Mouse (Mus musculus) lung, embryonic 14.5 days (tissue): ENCODE results near the gene Nadsyn1. TPM values are rescaled to one million over a fixed set of nuclear protein-coding genes. Genes with fewer than 3 reads are reported as not detected.

Experiments used
- ATAC-seq: fragments of 200-750 bp; cut with Nextera tagmentation; 2 replicates; pipeline ENCODE4 v1.8.0; 2017; ENCODE audit warnings: mild to moderate bottlenecking, moderate TSS enrichment, moderate library complexity; ENCODE audit not compliant: insufficient read depth
- DNase-seq: peaks from one replicate; pipeline ENCODE4 v3.0.0-alpha.2; 2015
- H3K27ac ChIP-seq: fragments of 300-500 bp; sonication (generic); 2 replicates; pipeline ENCODE4 v1.5.1; 2014; ENCODE audit warnings: low read depth, mild to moderate bottlenecking, moderate library complexity
- H3K27me3 ChIP-seq: fragments of 300-500 bp; sonication (generic); 2 replicates; pipeline ENCODE4 v1.6.1; 2014; ENCODE audit warnings: low read length, control low read depth; ENCODE audit not compliant: insufficient read depth
- H3K36me3 ChIP-seq: fragments of 300-500 bp; sonication (generic); 2 replicates; pipeline ENCODE4 v1.6.1; 2014; ENCODE audit warnings: control low read depth; ENCODE audit not compliant: insufficient read depth
- H3K4me1 ChIP-seq: fragments of 300-500 bp; sonication (generic); 2 replicates; pipeline ENCODE4 v1.6.1; 2014; ENCODE audit warnings: antibody characterized with exemption, control low read depth; ENCODE audit not compliant: insufficient read depth
- H3K4me2 ChIP-seq: fragments of 300-500 bp; sonication (generic); 2 replicates; pipeline ENCODE4 v1.6.1; 2014; ENCODE audit warnings: mild to moderate bottlenecking
- H3K4me3 ChIP-seq: fragments of 300-500 bp; sonication (generic); 2 replicates; pipeline ENCODE4 v1.5.1; 2014; ENCODE audit warnings: low read depth, low read length
- H3K9ac ChIP-seq: fragments of 300-500 bp; sonication (generic); 2 replicates; pipeline ENCODE4 v1.6.1; 2014
- H3K9me3 ChIP-seq: fragments of 300-500 bp; sonication (generic); 2 replicates; pipeline ENCODE4 v1.6.1; 2016; ENCODE audit warnings: low read depth, low read length, control low read depth
- CTCF ChIP-seq: IDR thresholded peaks from 2 replicates; pipeline ENCODE4 v1.5.1; 2016; ENCODE audit warnings: antibody characterized with exemption, low read depth
- WGBS: fragments of 180-500 bp; shearing (Covaris S2); extraction: QIAGEN DNeasy Blood & Tissue Kit; methylation state at CpG from one replicate; pipeline ENCODE4 v1.1.7; 2014; 5-methylcytosine and 5-hydroxymethylcytosine counted together
- polyA plus RNA-seq: library from polyadenylated mRNA; unstranded; fragments of >200 nt; fragmentation: Nextera tagmentation; extraction: Ambion mirVana; gene quantifications from 2 replicates; pipeline ENCODE4 v1.2.1, GENCODE M21; 2014

Gene Nadsyn1
- polyA plus RNA-seq, 1 experiment from 2014 or later: 6.7 TPM

DNA sequence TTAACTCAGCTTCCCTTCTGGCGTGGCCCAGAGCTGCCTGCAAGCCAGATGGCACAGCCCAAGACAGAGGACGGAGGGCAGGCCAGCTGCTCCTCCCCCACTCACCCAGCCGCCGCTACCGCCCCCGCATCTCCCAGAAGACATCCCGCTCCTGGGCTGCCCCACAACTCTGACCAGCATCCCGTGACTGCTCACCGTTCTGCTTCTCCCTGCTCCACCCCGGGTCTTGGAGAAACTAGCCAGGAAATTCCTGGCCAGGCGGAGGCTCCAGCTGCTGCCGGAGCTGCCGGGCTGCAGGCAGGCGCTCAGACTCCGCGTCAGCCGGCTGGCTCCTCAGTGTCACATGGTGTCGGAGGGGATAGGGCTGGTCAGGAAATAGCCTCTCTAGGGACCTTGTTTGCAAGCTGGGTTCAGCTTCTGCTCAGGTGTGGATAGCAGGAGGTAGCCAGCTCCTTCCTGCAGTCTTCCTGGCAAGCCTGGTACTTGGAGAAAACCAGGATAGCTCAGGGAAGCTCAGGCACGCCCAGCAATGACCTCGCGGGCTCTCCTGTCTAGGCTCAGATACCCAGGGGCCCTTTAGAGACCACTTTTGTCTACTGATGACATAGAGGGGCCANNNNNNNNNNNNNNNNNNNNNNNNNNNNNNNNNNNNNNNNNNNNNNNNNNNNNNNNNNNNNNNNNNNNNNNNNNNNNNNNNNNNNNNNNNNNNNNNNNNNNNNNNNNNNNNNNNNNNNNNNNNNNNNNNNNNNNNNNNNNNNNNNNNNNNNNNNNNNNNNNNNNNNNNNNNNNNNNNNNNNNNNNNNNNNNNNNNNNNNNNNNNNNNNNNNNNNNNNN is 38.4 kb downstream of the Nadsyn1 start, which contains the start of gene Mrgpre:
Mrgpre (minus strand) TSS at position 505 of the 834 bp plus-strand sequence.
- peak within 1 kb of the TSS; percentile 37 for H3K9ac ChIP-seq
- peak within 1 kb of the TSS; percentile 42; the same call in 1 of the 2 replicates for H3K27ac ChIP-seq
- ATAC-seq: peak; percentile 94
- H3K4me2 ChIP-seq: peak within 1 kb of the TSS; percentile 65
- no peak for TF ChIP-seq CTCF
- H3K4me1 ChIP-seq: peaks cover 4% of the 10 kb centered on the region; the same call in 1 of the 2 replicates
- DNase-seq: peak; percentile 87
- WGBS: 3% methylated on average over 21 of the region's 21 CpGs
- no peaks in the 10 kb centered on the region for H3K36me3 ChIP-seq
- no peaks in the 10 kb centered on the region for H3K9me3 ChIP-seq
- no peaks in the 10 kb centered on the region for H3K27me3 ChIP-seq
- peak within 1 kb of the TSS; percentile 38 for H3K4me3 ChIP-seq

GRCm38 (mm10) chr7:143783378-143783995 is 39.2 kb downstream of the Nadsyn1 start:
- TF ChIP-seq CTCF: no peak
- Histone ChIP-seq H3K4me1 (peaks cover 4% of the 10 kb centered on the region; the same call in 1 of the 2 replicates), H3K27ac (peak overlapping the region; percentile 42; the same call in 1 of the 2 replicates), H3K9ac (peak overlapping the region; percentile 37; the same call in 1 of the 2 replicates), H3K4me3 (peak overlapping the region; percentile 38), H3K4me2 (peak overlapping the region; percentile 65), H3K27me3 (no peaks in the 10 kb centered on the region), H3K9me3 (no peaks in the 10 kb centered on the region), H3K36me3 (no peaks in the 10 kb centered on the region)
- no peak for DNase-seq
- 10% methylated on average over 6 of the region's 6 CpGs for WGBS
- peak; percentile 68 for ATAC-seq

DNA sequence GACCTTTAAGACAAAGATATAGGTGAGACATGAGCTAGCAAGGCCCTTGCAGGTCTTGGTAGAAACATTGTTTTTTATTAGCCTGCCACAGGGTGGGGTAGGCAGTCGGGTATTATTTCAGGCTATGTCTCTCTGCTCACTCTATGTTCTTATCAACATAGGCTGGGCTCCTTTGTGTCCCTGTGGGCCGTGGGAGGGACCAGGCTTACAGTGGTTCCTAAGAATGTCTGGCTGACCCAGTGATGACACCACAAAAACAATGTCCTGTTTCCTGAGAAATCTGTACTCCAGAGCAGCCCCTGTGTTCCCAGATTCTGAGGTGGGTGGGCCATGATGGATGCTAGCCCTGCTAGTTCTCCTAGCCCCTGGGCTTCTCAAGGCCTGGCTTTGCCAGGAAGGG is 45.3 kb downstream of the Nadsyn1 start:
- 45% methylated on average over 2 of the region's 2 CpGs for WGBS
- H3K9ac ChIP-seq: no peak overlapping the region
- H3K9me3 ChIP-seq: no peaks in the 10 kb centered on the region
- no peaks in the 10 kb centered on the region for H3K4me1 ChIP-seq
- DNase-seq: no peak
- TF ChIP-seq CTCF: no peak
- no peaks in the 10 kb centered on the region for H3K27me3 ChIP-seq
- no peak for ATAC-seq
- H3K4me3 ChIP-seq: no peak overlapping the region
- H3K36me3 ChIP-seq: no peaks in the 10 kb centered on the region
- no peak overlapping the region for H3K27ac ChIP-seq
- no peak overlapping the region for H3K4me2 ChIP-seq

DNA sequence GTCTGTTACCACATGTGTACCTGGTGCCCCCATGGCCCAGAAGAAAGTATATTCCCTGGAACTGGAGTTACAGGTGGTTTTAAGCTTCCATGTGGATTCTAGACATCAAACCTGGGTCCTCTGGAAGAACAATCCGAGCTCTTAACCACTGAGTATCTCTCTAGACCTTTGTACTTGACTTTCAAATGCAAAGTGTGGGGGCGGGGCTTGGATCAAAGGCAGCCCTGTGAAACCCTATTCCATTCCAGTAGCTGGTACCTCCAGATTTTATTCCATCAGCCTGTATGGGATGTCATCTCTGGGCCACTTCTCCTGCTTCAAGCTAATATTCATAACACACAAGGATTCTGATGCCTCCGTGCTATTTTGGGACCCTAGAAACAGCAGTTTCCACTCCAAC is 46.5 kb downstream of the Nadsyn1 start:
- no peak for DNase-seq

DNA sequence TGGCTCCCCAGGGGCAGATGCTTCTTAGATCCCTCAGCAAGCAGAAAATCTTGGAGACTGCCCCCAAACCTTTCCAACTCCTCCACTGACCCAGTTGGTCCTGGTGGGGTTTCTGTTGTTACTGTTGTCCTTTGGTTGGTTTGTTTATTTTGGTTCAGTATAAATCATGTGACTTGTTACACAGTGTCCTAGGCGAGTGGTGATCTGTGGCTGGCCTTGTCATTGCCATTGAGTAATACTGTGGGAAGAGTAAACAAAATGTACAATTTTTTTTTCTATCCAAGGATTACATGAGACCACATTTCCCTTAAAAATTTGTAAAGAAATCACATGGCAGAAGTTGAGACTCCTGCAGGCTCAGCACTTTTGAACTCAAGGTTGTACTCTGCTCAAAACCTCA is 53.2 kb downstream of the Nadsyn1 start:
- DNase-seq (peak; percentile 67), ATAC-seq (peak; percentile 81; the same call in 1 of the 2 replicates)
- TF ChIP-seq CTCF: no peak
- no peak overlapping the region for H3K27ac ChIP-seq
- no peaks in the 10 kb centered on the region for H3K36me3 ChIP-seq
- H3K4me2 ChIP-seq: no peak overlapping the region
- WGBS: 14% methylated on average over 1 of the region's 1 CpGs
- no peak overlapping the region for H3K9ac ChIP-seq
- no peaks in the 10 kb centered on the region for H3K9me3 ChIP-seq
- no peak overlapping the region for H3K4me3 ChIP-seq
- H3K4me1 ChIP-seq: 0 out of 2 replicates have a peak, but pooled peaks cover 4% of the 10 kb centered on the region
- peaks cover 7% of the 10 kb centered on the region for H3K27me3 ChIP-seq

More for the DNA sequence above, 46.5 kb downstream of the Nadsyn1 start:
- H3K27me3 ChIP-seq: no peaks in the 10 kb centered on the region
- no peak overlapping the region for H3K27ac ChIP-seq
- no peaks in the 10 kb centered on the region for H3K9me3 ChIP-seq
- no peaks in the 10 kb centered on the region for H3K36me3 ChIP-seq
- no peak overlapping the region for H3K4me3 ChIP-seq
- no peak for ATAC-seq
- H3K4me1 ChIP-seq: no peaks in the 10 kb centered on the region
- no peak for TF ChIP-seq CTCF
- 25% methylated on average over 3 of the region's 3 CpGs for WGBS
- H3K9ac ChIP-seq: no peak overlapping the region
- H3K4me2 ChIP-seq: no peak overlapping the region

DNA sequence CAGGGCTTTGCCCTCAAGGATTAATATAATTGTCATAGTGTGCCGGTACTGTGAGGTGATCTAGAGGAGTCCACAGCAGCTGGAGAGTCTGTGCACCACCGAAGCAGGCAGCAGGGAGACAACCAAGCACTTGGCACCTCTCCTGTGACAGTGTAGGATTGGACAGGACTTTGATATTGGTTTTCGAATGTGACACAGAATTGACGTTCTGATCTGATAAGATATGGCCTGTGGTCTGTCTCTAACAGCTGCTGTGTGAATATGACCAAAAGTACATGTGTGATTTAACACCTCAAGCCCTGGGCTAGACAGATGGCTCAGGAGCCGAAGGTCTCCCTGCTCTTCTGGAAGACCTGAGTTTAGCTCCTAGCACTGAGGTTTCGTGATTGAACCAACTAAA is 54.4 kb downstream of the Nadsyn1 start:
- H3K27ac ChIP-seq: no peak overlapping the region
- H3K36me3 ChIP-seq: no peaks in the 10 kb centered on the region
- no peak overlapping the region for H3K9ac ChIP-seq
- 0 out of 2 replicates have a peak, but pooled peaks cover 4% of the 10 kb centered on the region for H3K4me1 ChIP-seq
- TF ChIP-seq CTCF: no peak
- no peaks in the 10 kb centered on the region for H3K9me3 ChIP-seq
- H3K4me3 ChIP-seq: no peak overlapping the region
- H3K4me2 ChIP-seq: no peak overlapping the region
- no peak for DNase-seq
- peaks cover 9% of the 10 kb centered on the region for H3K27me3 ChIP-seq
- no peak for ATAC-seq
- 39% methylated on average over 6 of the region's 6 CpGs for WGBS

- H3K27ac ChIP-seq: no peak within 1 kb of the TSS
- no peak for DNase-seq
- H3K4me1 ChIP-seq: 0 out of 2 replicates have a peak, but pooled peaks cover 4% of the 10 kb centered on the region
- no peak within 1 kb of the TSS for H3K4me2 ChIP-seq
- H3K4me3 ChIP-seq: no peak within 1 kb of the TSS
- H3K36me3 ChIP-seq: no peaks in the 10 kb centered on the region
- no peak within 1 kb of the TSS for H3K9ac ChIP-seq
- 44% methylated on average over 6 of the region's 6 CpGs for WGBS
- no peak for TF ChIP-seq CTCF
- H3K9me3 ChIP-seq: no peaks in the 10 kb centered on the region
- ATAC-seq: no peak
- peaks cover 9% of the 10 kb centered on the region for H3K27me3 ChIP-seq
Observed at GRCm38 (mm10) chr7:143766893-143767292, 55.8 kb downstream of the Nadsyn1 start, which contains the start of gene Mrgprg. Gene Mrgprg, minus strand, starts transcription at chr7:143766993.
